Mouse (Mus musculus): ENCODE measurements at regions not wholly inside any gene's neighbourhood (a gene's known extent, or its start where the extent isn't known, plus 50 kb on each side); places are given as distances from the start of the nearest gene placed in this dataset.

GRCm38 (mm10) chr6:31176831-31177230 lies 218.0 kb upstream of the Klf14 start:
- TF ChIP-seq CTCF (IDR thresholded peaks at IDR 0.05; ENCODE audit: control insufficient read depth, insufficient read depth, insufficient read length): no peak
- TF ChIP-seq CEBPB (IDR thresholded peaks at IDR 0.05; ENCODE audit: low read depth): no peak
- TF ChIP-seq FOSL1 (IDR thresholded peaks at IDR 0.05; ENCODE audit: insufficient read depth, low read length, poor library complexity, severe bottlenecking): no peak
- no peak for TF ChIP-seq USF1 (IDR thresholded peaks at IDR 0.05; ENCODE audit: low read depth)

All from C2C12 (cell line).